Mouse (Mus musculus) effector memory CD4-positive, alpha-beta T cell, adult 5 months (primary cell): ENCODE measurements around the gene Tectb. TPM values are rescaled to one million over a fixed set of nuclear protein-coding genes. Genes with fewer than 3 reads are reported as not detected.

Experiments used
- polyA plus RNA-seq: library from polyadenylated mRNA; unstranded; fragments of 100-300 nt; shearing (Covaris generic); gene quantifications from one replicate; pipeline ENCODE4 v1.2.1, GENCODE M21; 2017

Gene Tectb
- not detected for polyA plus RNA-seq

GRCm38 (mm10) chr19:55180433-55180832 is at the start of gene Tectb:
Tectb (plus strand) TSS chr19:55180733.

GRCm38 (mm10) chr19:55241186-55241645 is 60.7 kb downstream of the Tectb start, which contains the start of gene Gucy2g:
Gucy2g (minus strand) TSS chr19:55241236.

Other genes starting within 250 kb of the Tectb start
- gene Gpam, start 53.5 kb upstream of the Tectb start, polyA plus RNA-seq: 4.5 TPM
- gene Gucy2g, start 60.5 kb downstream of the Tectb start, polyA plus RNA-seq: not detected
- 125 TPM for gene Acsl5, start 71.2 kb downstream of the Tectb start, polyA plus RNA-seq
- gene Zdhhc6, start 135.3 kb downstream of the Tectb start, polyA plus RNA-seq: 32.6 TPM
- 44.8 TPM for gene Vti1a, start 135.6 kb downstream of the Tectb start, polyA plus RNA-seq